Mouse (Mus musculus) kidney, adult 2 months (tissue): ENCODE measurements around the gene Lrrc4.

Source experiments
- CTCF ChIP-seq: fragments of 200-500 bp; conservative IDR thresholded peaks from 2 replicates; pipeline ENCODE4 v1.5.1; 2011; ENCODE audit warnings: low read depth, mild to moderate bottlenecking, control low read depth, low read length, moderate library complexity, mixed read lengths; ENCODE audit not compliant: insufficient read depth, insufficient read length
- POLR2A ChIP-seq: fragments of 200-500 bp; IDR thresholded peaks from one replicate; pipeline ENCODE4 v1.6.1; 2011; ENCODE audit warnings: low read depth, low read length, control low read depth

DNA sequence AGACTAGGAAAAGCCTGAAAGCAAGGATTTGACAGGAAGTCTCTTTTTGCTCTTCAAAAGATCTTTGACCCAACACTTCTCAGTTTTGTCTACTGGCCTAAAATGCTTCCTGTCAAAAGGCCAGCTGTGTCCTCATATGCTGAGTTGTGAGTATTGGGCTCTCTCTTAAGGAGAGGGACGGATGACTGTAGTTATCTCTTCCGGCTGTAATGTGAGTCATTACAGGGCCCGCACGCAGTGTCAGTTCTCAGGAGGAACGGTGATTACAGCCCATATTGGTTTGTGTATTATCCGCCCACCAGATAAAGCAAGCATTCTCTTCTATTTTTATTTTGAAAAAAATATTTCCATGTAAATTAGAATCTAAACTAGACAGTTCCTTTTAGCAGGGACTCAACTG, 209.0 kb downstream of the Lrrc4 start:
- no peak for TF ChIP-seq CTCF
- TF ChIP-seq POLR2A, result no peak
